Mouse (Mus musculus): ENCODE results near the gene Robo2.

Gene Robo2

GRCm38 (mm10) chr16:74411481-74412251 lies at the start of gene Robo2:
Gene Robo2 (minus strand): TSS chr16:74411825.
- DNase-seq (ENCODE audit: low spot score), result peak; percentile 38

GRCm38 (mm10) chr16:74458138-74458537 lies 46.5 kb upstream of the Robo2 start:
- DNase-seq (ENCODE audit: low spot score), result no peak

GRCm38 (mm10) chr16:74457736-74458135 lies 46.1 kb upstream of the Robo2 start:
- DNase-seq (ENCODE audit: low spot score), result no peak

GRCm38 (mm10) chr16:74456808-74457470 lies 45.3 kb upstream of the Robo2 start:
- no peak for DNase-seq (ENCODE audit: low spot score)

GRCm38 (mm10) chr16:74455179-74455578 lies 43.6 kb upstream of the Robo2 start:
- DNase-seq (ENCODE audit: low spot score), result no peak

GRCm38 (mm10) chr16:74448025-74448424 lies 36.4 kb upstream of the Robo2 start:
- DNase-seq (ENCODE audit: low spot score), result no peak

- no peak for DNase-seq (ENCODE audit: low spot score)
Measured at GRCm38 (mm10) chr16:74427071-74427470, 15.4 kb upstream of the Robo2 start.

GRCm38 (mm10) chr16:74420324-74420723 lies 8.7 kb upstream of the Robo2 start:
- no peak for DNase-seq (ENCODE audit: low spot score)

GRCm38 (mm10) chr16:74412471-74413291 lies 1.1 kb upstream of the Robo2 start:
- DNase-seq (ENCODE audit: low spot score), result peak; percentile 17

- no peak for DNase-seq (ENCODE audit: low spot score)
Measured at GRCm38 (mm10) chr16:74411021-74411420, 604 bp downstream of the Robo2 start.

GRCm38 (mm10) chr16:74410125-74410524 lies 1.5 kb downstream of the Robo2 start:
- no peak for DNase-seq (ENCODE audit: low spot score)

- no peak for DNase-seq (ENCODE audit: low spot score)
Measured at GRCm38 (mm10) chr16:74409548-74409947, 2.1 kb downstream of the Robo2 start.

- DNase-seq (ENCODE audit: low spot score), result no peak
Measured at GRCm38 (mm10) chr16:74408566-74408965, 3.1 kb downstream of the Robo2 start.

GRCm38 (mm10) chr16:74397291-74397690 lies 14.3 kb downstream of the Robo2 start:
- no peak for DNase-seq (ENCODE audit: low spot score)

GRCm38 (mm10) chr16:74395678-74396077 lies 15.9 kb downstream of the Robo2 start:
- no peak for DNase-seq (ENCODE audit: low spot score)

GRCm38 (mm10) chr16:74379458-74379857 lies 32.2 kb downstream of the Robo2 start:
- no peak for DNase-seq (ENCODE audit: low spot score)

- no peak for DNase-seq (ENCODE audit: low spot score)
Measured at GRCm38 (mm10) chr16:74375342-74375940, 36.2 kb downstream of the Robo2 start.

GRCm38 (mm10) chr16:74374540-74374939 lies 37.1 kb downstream of the Robo2 start:
- no peak for DNase-seq (ENCODE audit: low spot score)

GRCm38 (mm10) chr16:74373407-74373806 lies 38.2 kb downstream of the Robo2 start:
- no peak for DNase-seq (ENCODE audit: low spot score)

GRCm38 (mm10) chr16:74372876-74373275 lies 38.7 kb downstream of the Robo2 start:
- no peak for DNase-seq (ENCODE audit: low spot score)

- DNase-seq (ENCODE audit: low spot score), result no peak
Measured at GRCm38 (mm10) chr16:74348437-74348836, 63.2 kb downstream of the Robo2 start.

GRCm38 (mm10) chr16:74338969-74339630 lies 72.5 kb downstream of the Robo2 start:
- no peak for DNase-seq (ENCODE audit: low spot score)
